In the genomic region with DNA sequence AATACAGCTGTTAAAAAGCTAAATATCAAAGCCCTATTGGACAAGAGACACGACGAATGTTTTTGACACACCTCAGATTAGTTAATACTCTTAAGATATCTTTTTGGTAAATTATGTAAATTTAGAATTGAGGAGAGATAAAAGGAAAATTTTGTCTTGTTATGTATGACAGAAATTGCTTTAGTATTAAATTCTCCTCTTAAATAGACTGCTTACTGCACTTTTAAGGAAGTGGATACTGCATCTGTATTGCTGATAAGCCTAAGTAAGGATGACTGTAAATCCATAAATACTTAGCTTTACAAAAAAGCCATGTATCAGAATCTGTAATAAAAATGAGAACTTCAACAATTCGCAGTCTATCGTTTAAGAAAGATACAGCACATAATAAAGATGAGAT, we compare ENCODE assay signal across 9 mouse cellular contexts. TPM values are rescaled to one million over a fixed set of nuclear protein-coding genes. Genes with fewer than 3 reads are reported as not detected.
DNase-seq lines count a peak whose midpoint lies in the region; ATAC-seq lines count a peak whose summit lies in the region.
"Had no signal": no experiment of that assay in that cellular context is flagged by ENCODE, and none has a peak within 500 bp of the region (broad histone marks: within the 10 kb centered on the region; RNA-seq: fewer than 3 reads in every experiment).

No protein-coding gene starts in this region.

- no peaks in the 10 kb centered on the region for H3K9me3 ChIP-seq in heart, embryonic 16.5 days (replicated peaks; ENCODE audit: control insufficient read depth, low read length)
- no peaks in the 10 kb centered on the region for H3K9me3 ChIP-seq in hindbrain, embryonic 15.5 days
- H3K9me3 ChIP-seq in midbrain, embryonic 13.5 days = no peaks in the 10 kb centered on the region

- no peak for ATAC-seq in heart, embryonic 16.5 days (replicated peaks; ENCODE audit: extremely low read depth, insufficient read depth, low FRiP score)
- no peak for ATAC-seq in hindbrain, embryonic 15.5 days (ENCODE audit: low FRiP score, low read depth)
- ATAC-seq in midbrain, embryonic 13.5 days = no peak
- no peak for ATAC-seq in frontal cortex, adult (ENCODE audit: low TSS enrichment)
- ATAC-seq: Patski had no signal

- peak overlapping the region; percentile 38 for H3K4me3 ChIP-seq in heart, embryonic 16.5 days (ENCODE audit: low read length)
- peak overlapping the region; percentile 76 for H3K4me3 ChIP-seq in hindbrain, embryonic 15.5 days
- peak overlapping the region; percentile 99 for H3K4me3 ChIP-seq in midbrain, embryonic 13.5 days (replicated peaks)

- H3K4me2 ChIP-seq in heart, embryonic 16.5 days (ENCODE audit: low read depth, low read length) = peak overlapping the region; percentile 72
- peak overlapping the region; percentile 70 for H3K4me2 ChIP-seq in hindbrain, embryonic 15.5 days
- peak overlapping the region; percentile 65 for H3K4me2 ChIP-seq in midbrain, embryonic 13.5 days (replicated peaks)

- H3K4me1 ChIP-seq in heart, embryonic 16.5 days (ENCODE audit: control insufficient read depth, insufficient read depth, low read length) = peaks cover 11% of the 10 kb centered on the region
- H3K4me1 ChIP-seq in hindbrain, embryonic 15.5 days (replicated peaks) = peaks cover 15% of the 10 kb centered on the region
- peaks cover 15% of the 10 kb centered on the region for H3K4me1 ChIP-seq in midbrain, embryonic 13.5 days (replicated peaks)

- no peak for DNase-seq in heart, adult 11 months
- DNase-seq in MEL-GATA-1-ER (ENCODE audit: extremely low read depth, low read depth) = peak; percentile 64
- DNase-seq in cerebellum, adult 8-10 months = no peak
- DNase-seq in lung, postnatal 36 days = no peak

- H3K36me3 ChIP-seq in heart, embryonic 16.5 days (ENCODE audit: control insufficient read depth, insufficient read depth) = no peaks in the 10 kb centered on the region
- no peaks in the 10 kb centered on the region for H3K36me3 ChIP-seq in hindbrain, embryonic 15.5 days
- H3K36me3 ChIP-seq in midbrain, embryonic 13.5 days = no peaks in the 10 kb centered on the region

- H3K9ac ChIP-seq in heart, embryonic 16.5 days (ENCODE audit: low read length) = peak overlapping the region; percentile 99
- H3K9ac ChIP-seq in hindbrain, embryonic 15.5 days = peak overlapping the region; percentile 94
- peak overlapping the region; percentile 67 for H3K9ac ChIP-seq in midbrain, embryonic 13.5 days (replicated peaks)

- 35% methylated on average over 4 of the region's 4 CpGs for WGBS in heart, embryonic 16.5 days
- 43% methylated on average over 4 of the region's 4 CpGs for WGBS in hindbrain, embryonic 15.5 days
- WGBS in midbrain, embryonic 13.5 days = 49% methylated on average over 4 of the region's 4 CpGs

- no peaks in the 10 kb centered on the region for H3K27me3 ChIP-seq in heart, embryonic 16.5 days (ENCODE audit: control insufficient read depth, insufficient read depth, low read length)
- H3K27me3 ChIP-seq in hindbrain, embryonic 15.5 days = no peaks in the 10 kb centered on the region
- no peaks in the 10 kb centered on the region for H3K27me3 ChIP-seq in midbrain, embryonic 13.5 days
- H3K27me3 ChIP-seq: Patski had no signal

- H3K27ac ChIP-seq in heart, embryonic 16.5 days (ENCODE audit: low read length) = no peak overlapping the region
- peak overlapping the region; percentile 53; the same call in 1 of the 2 replicates for H3K27ac ChIP-seq in hindbrain, embryonic 15.5 days (replicated peaks)
- H3K27ac ChIP-seq in midbrain, embryonic 13.5 days = no peak overlapping the region

RNA-seq across cellular contexts. Expression of gene Ube3a, which starts 1.8 kb away (rescaled TPM):
- polyA plus RNA-seq in heart, embryonic 16.5 days (2015; fragmentation: Nextera tagmentation; extraction: Ambion mirVana) = 108 TPM in 2 replicates
- 162 and 175 TPM in 2 replicates for polyA plus RNA-seq in hindbrain, embryonic 15.5 days (2015; fragmentation: Nextera tagmentation; extraction: Ambion mirVana)
- 183 and 186 TPM in 2 replicates for polyA plus RNA-seq in midbrain, embryonic 13.5 days (2015; fragmentation: Nextera tagmentation; extraction: Ambion mirVana)

Comparison
In these comparisons a context has a peak if more than half of its experiments do, and no peak if none do; other contexts are left out.
1. H3K4me3 ChIP-seq: peak in every context shown above with its lines; median percentile 99 in midbrain, embryonic 13.5 days; 76 in hindbrain, embryonic 15.5 days; 38 in heart, embryonic 16.5 days.